Mouse (Mus musculus) left cerebral cortex, adult 2 months (tissue): ENCODE data around the gene Nrf1. TPM values are rescaled to one million over a fixed set of nuclear protein-coding genes. Genes with fewer than 3 reads are reported as not detected.

Experiments
- DNase-seq, 2 experiments: peaks; one replicate each; pipeline ENCODE4 v3.0.0; 2021 to 2022; ENCODE audit warnings: low spot score in 2 of 2, mixed read lengths in 1 of 2; ENCODE audit errors: extremely low spot score in 1 of 2
- H3K27ac ChIP-seq: fragments of 200-600 bp; 2 replicates; pipeline ENCODE4 v1.8.1; 2022
- H3K4me3 ChIP-seq: fragments of 200-600 bp; 2 replicates; pipeline ENCODE4 v1.8.1; 2022
- CTCF ChIP-seq: fragments of 200-600 bp; IDR thresholded peaks from 2 replicates; pipeline ENCODE4 v1.8.1; 2022; ENCODE audit warnings: antibody characterized with exemption, mild to moderate bottlenecking, moderate library complexity
- intact Hi-C: fragments of 180-260 bp; cut with DNase I; formaldehyde crosslinking; loops from one replicate; pipeline ENCODE4 v1.15.1; 2025
- total RNA-seq, 2 experiments: library from RNA; stranded (reverse); gene quantifications; 2 replicates each; pipeline ENCODE4 v1.2.3; 2021

The Nrf1 gene
- total RNA-seq, 2 experiments from 2014 or later, result 21.7 to 24.2 TPM

GRCm38 (mm10) chr6:30173551-30174460 is 126.0 kb downstream of the Nrf1 start:
- no peak for DNase-seq
- H3K4me3 ChIP-seq, result no peak overlapping the region
- H3K27ac ChIP-seq, result no peak overlapping the region
- no peak for TF ChIP-seq CTCF
- intact Hi-C loops, result no loop called here

- intact Hi-C loops, result no loop called here
- no peak for DNase-seq
- Histone ChIP-seq H3K4me3 (no peak overlapping the region), H3K27ac (no peak overlapping the region)
- no peak for TF ChIP-seq CTCF
Measured at GRCm38 (mm10) chr6:30174461-30175224, 126.9 kb downstream of the Nrf1 start.

DNA sequence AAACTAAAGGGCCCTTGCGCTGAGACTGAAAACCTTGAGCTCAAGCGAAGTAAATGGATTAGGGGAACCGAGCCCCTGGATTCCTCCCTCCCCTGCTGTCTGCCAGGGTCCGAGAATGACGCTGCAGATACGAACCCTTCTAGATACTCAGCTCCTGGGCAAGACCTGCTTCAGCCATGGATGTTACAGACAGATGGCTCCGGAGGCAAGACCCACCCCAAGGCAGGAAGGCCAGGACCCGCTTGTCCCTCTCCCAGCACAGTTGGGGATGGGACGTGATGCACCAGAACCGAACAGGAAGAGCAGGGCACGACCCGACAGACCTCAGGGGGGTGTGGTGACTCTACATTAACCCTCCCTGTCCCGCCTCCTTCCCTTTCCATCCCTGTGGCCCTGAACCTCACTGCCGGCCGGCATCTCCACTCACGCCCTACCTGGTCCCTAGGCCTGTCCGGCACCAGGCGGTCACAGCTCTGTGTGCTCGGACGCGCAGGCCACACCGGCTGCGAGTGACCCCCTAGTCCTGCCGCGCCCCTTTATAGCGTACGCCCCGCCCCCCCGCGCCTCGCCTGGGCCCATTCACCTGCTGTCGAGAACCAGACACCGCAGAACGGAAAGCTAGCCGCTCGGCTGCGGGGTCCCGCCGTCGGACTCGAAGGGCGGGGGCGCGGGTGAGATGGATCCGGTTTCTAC is 127.6 kb downstream of the Nrf1 start:
- DNase-seq, result no peak
- Histone ChIP-seq H3K27ac (no peak overlapping the region), H3K4me3 (no peak overlapping the region)
- intact Hi-C loops, result no loop called here
- TF ChIP-seq CTCF, result no peak

DNA sequence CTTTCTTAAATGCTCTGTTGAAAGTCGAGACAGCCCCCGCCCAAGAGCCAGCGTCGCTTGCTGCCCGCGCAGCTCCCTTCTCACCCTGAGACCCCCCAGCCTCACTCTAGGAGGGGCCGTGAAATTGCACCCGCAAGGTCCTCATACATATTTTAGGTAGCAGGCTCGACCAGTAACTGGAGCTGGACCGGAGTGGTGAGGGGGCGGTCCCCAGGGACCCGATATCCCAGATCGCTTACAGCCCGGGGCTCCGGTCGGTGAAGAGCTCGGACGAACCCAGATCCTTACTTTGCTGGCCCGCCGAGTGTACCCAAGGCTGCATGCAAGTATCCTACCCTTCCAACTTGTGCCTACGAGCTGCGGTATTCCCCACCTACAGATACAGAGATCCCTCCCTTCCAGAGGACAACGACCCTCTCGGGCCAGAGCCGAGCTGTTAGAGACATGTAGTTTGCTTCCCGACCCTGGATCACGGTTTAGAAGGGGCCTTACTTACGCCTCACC is 128.2 kb downstream of the Nrf1 start:
- DNase-seq, result no peak
- Histone ChIP-seq H3K27ac (no peak overlapping the region), H3K4me3 (no peak overlapping the region)
- intact Hi-C loops, result no loop called here
- TF ChIP-seq CTCF, result no peak

GRCm38 (mm10) chr6:30176496-30176895 is 128.7 kb downstream of the Nrf1 start:
- DNase-seq, result no peak
- H3K4me3 ChIP-seq, result no peak overlapping the region
- intact Hi-C loops, result no loop called here
- TF ChIP-seq CTCF, result no peak
- no peak overlapping the region for H3K27ac ChIP-seq

DNA sequence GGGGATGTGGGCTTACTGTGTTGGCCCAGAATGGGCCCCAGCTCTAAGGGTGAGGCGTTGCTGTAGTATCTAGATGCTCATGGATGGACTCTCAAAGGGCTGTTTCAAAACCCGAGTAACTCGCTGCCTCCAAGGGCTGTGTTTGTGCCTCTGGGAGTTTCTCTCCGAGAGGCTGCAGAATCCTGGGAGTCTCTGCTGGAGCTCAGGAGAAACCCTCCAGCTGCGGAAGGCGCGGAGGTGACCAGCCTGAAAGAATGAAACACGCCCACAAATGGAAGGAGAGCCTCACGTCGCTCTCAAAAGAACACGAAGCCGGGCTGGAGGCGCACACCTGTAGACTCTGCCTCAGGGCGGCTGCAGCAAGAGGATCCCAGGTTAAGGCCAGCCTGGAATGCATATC is 129.5 kb downstream of the Nrf1 start:
- no peak overlapping the region for H3K4me3 ChIP-seq
- H3K27ac ChIP-seq, result no peak overlapping the region
- intact Hi-C loops, result no loop called here
- DNase-seq, result no peak
- no peak for TF ChIP-seq CTCF

- DNase-seq, result no peak
- TF ChIP-seq CTCF, result no peak
- Histone ChIP-seq H3K27ac (no peak overlapping the region), H3K4me3 (no peak overlapping the region)
- intact Hi-C loops, result no loop called here
Measured at GRCm38 (mm10) chr6:30178023-30178639, 130.3 kb downstream of the Nrf1 start.

DNA sequence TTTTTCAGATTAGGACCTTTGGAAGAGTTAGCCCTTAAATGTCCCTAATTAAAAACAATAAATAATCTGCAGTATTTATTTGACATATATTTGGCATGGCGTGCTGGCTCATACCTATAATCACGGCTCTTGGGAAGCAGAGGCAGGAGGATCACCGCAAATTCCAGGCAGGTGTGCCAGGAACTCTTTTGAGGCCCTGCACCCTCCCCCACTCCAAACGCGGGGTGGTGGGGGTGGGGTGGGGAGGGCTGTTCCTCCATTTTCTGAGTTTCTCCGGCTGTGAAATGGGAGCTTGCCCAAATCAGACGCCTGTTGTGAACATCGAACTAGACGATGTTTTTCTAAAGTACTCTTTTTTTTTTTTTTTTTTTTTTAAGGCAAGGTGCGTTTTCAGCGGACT is 131.3 kb downstream of the Nrf1 start:
- Histone ChIP-seq H3K4me3 (no peak overlapping the region), H3K27ac (no peak overlapping the region)
- TF ChIP-seq CTCF, result no peak
- intact Hi-C loops, result no loop called here
- no peak for DNase-seq

- intact Hi-C loops, result no loop called here
- no peak for DNase-seq
- Histone ChIP-seq H3K27ac (no peak overlapping the region), H3K4me3 (no peak overlapping the region)
- no peak for TF ChIP-seq CTCF
Measured at GRCm38 (mm10) chr6:30180321-30180720, 132.5 kb downstream of the Nrf1 start.

- no peak overlapping the region for H3K4me3 ChIP-seq
- no peak for DNase-seq
Measured at GRCm38 (mm10) chr6:30182038-30182437, 134.2 kb downstream of the Nrf1 start.

GRCm38 (mm10) chr6:30183624-30184023 is 135.8 kb downstream of the Nrf1 start:
- no peak for DNase-seq
- intact Hi-C loops, result no loop called here
- no peak overlapping the region for H3K4me3 ChIP-seq
- H3K27ac ChIP-seq, result no peak overlapping the region
- TF ChIP-seq CTCF, result no peak

More at GRCm38 (mm10) chr6:30182038-30182437, 134.2 kb downstream of the Nrf1 start:
- no peak overlapping the region for H3K27ac ChIP-seq
- intact Hi-C loops, result no loop called here
- no peak for TF ChIP-seq CTCF
